Mouse (Mus musculus): ENCODE measurements around the gene Fanca.
A peak's percentile ranks its signal among the peaks of the same experiment; 100 is the strongest.

DNA sequence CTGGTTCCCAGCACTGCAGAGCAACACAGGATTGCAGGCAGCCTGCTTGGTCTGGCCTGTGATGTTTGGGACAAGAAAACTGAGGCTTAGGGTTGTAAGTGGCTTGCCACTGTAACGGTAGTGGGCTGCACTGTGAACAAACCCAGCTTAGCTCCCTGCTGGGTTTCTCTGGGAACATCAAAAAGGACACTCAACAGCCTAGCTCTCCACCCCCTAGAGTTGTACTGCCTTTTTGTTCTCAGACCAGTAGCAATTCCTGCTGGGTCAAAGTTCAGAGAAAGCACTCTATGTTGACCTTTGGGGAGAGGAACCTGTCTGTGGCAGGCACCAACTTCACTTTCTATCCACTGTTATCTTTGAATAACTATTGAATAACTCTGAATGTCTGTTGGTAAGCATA lies 16.1 kb upstream of the Fanca start:
- TF ChIP-seq CTCF (IDR thresholded peaks at IDR 0.05; ENCODE audit: low read depth, low read length) (no peak), EP300 (IDR thresholded peaks at IDR 0.05; ENCODE audit: insufficient read depth, low read depth, low read length) (0 out of 2 replicates have a peak, but pooled peaks have one; percentile 41), POLR2A (IDR thresholded peaks at IDR 0.05; ENCODE audit: insufficient read depth, low read length) (no peak)

All from ES-Bruce4 (cell line).